Comparison of ENCODE assay signal across 8 mouse cellular contexts in the genomic region with DNA sequence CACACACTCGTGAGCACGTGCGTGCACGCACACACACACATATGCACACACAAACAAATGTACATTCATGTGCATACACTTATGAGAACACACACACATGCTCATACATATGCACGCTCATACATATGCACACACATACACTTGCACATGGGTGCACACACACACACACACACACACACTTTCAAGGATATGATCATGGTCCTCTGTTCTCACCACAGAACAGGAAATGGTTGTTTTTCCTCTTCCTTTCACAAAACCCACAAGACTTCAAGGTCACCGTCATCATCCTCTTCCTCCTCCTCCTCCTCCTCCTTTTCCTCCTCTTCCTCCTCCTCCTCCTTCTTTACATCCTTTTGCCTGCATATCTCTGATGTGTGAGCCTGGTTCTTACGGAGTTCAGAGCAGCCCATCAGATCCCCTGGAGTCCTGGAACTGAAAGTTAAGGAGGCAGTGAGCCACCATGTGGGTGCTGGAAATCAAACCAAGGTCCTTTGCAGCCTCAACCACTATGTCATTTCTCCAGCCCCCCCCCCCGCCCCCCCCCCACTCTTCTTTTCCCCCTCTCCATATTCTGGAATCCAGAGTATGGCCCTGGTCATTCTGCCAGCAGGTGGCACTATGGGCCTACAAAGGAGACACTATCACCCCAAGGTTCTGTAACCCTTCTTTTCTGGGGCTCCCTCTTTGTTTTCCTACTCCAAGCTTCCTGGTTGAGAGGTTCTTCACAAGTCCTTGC. TPM values are rescaled to one million over a fixed set of nuclear protein-coding genes. Genes with fewer than 3 reads are reported as not detected.
DNase-seq lines count a peak whose midpoint lies in the region; ATAC-seq and TF ChIP-seq lines count a peak whose summit lies in the region.

No protein-coding gene starts in this region.

- H3K9ac ChIP-seq in intestine, embryonic 14.5 days (ENCODE audit: low read length): no peak overlapping the region
- no peak overlapping the region for H3K9ac ChIP-seq in intestine, embryonic 16.5 days (ENCODE audit: low read depth, low read length)
- H3K9ac ChIP-seq in forebrain, embryonic 14.5 days (ENCODE audit: low read length): no peak overlapping the region
- H3K9ac ChIP-seq in hindbrain, postnatal 0 days (replicated peaks; ENCODE audit: low read length): no peak overlapping the region
- H3K9ac ChIP-seq in midbrain, embryonic 12.5 days (replicated peaks): no peak overlapping the region

- no peak overlapping the region for H3K27ac ChIP-seq in intestine, embryonic 14.5 days (ENCODE audit: low read depth)
- H3K27ac ChIP-seq in intestine, embryonic 16.5 days (ENCODE audit: low read length): no peak overlapping the region
- no peak overlapping the region for H3K27ac ChIP-seq in forebrain, embryonic 14.5 days (ENCODE audit: low read depth, low read length)
- H3K27ac ChIP-seq in hindbrain, postnatal 0 days: no peak overlapping the region
- no peak overlapping the region for H3K27ac ChIP-seq in midbrain, embryonic 12.5 days (replicated peaks)

- 82% methylated on average over 7 of the region's 8 CpGs for WGBS in intestine, embryonic 14.5 days
- 81% methylated on average over 7 of the region's 8 CpGs for WGBS in intestine, embryonic 16.5 days
- 84% methylated on average over 7 of the region's 8 CpGs for WGBS in forebrain, embryonic 14.5 days
- 84% methylated on average over 7 of the region's 8 CpGs for WGBS in hindbrain, postnatal 0 days
- 83% methylated on average over 7 of the region's 8 CpGs for WGBS in midbrain, embryonic 12.5 days

- no peak overlapping the region for H3K4me2 ChIP-seq in intestine, embryonic 14.5 days (ENCODE audit: low read length)
- no peak overlapping the region for H3K4me2 ChIP-seq in intestine, embryonic 16.5 days (ENCODE audit: low read depth, low read length)
- no peak overlapping the region for H3K4me2 ChIP-seq in forebrain, embryonic 14.5 days (ENCODE audit: low read length)
- H3K4me2 ChIP-seq in hindbrain, postnatal 0 days (ENCODE audit: low read depth, low read length): no peak overlapping the region
- no peak overlapping the region for H3K4me2 ChIP-seq in midbrain, embryonic 12.5 days (replicated peaks)

- H3K27me3 ChIP-seq in intestine, embryonic 14.5 days (replicated peaks; ENCODE audit: control insufficient read depth, insufficient read depth, low read length): no peaks in the 10 kb centered on the region
- no peaks in the 10 kb centered on the region for H3K27me3 ChIP-seq in intestine, embryonic 16.5 days (replicated peaks; ENCODE audit: control insufficient read depth, insufficient read depth, low read length)
- no peaks in the 10 kb centered on the region for H3K27me3 ChIP-seq in forebrain, embryonic 14.5 days (replicated peaks; ENCODE audit: control insufficient read depth, insufficient read depth, low read length)
- H3K27me3 ChIP-seq in hindbrain, postnatal 0 days (ENCODE audit: insufficient read depth, low read length): no peaks in the 10 kb centered on the region
- no peaks in the 10 kb centered on the region for H3K27me3 ChIP-seq in midbrain, embryonic 12.5 days

- no peak overlapping the region for H3K4me3 ChIP-seq in intestine, embryonic 14.5 days (ENCODE audit: low read depth, low read length)
- H3K4me3 ChIP-seq in intestine, embryonic 16.5 days (ENCODE audit: low read length): no peak overlapping the region
- H3K4me3 ChIP-seq in forebrain, embryonic 14.5 days (ENCODE audit: low read depth, low read length): no peak overlapping the region
- no peak overlapping the region for H3K4me3 ChIP-seq in hindbrain, postnatal 0 days (ENCODE audit: low read length)
- H3K4me3 ChIP-seq in midbrain, embryonic 12.5 days: no peak overlapping the region

- intact Hi-C loops in left cerebral cortex, postnatal 4 days (cut with DNase I): no loop called here

- peak; percentile 75 for TF ChIP-seq CTCF in hindbrain, postnatal 0 days (IDR thresholded peaks at IDR 0.05; ENCODE audit: low read depth)

- H3K9me3 ChIP-seq in intestine, embryonic 14.5 days (ENCODE audit: control insufficient read depth, low read length): no peaks in the 10 kb centered on the region
- H3K9me3 ChIP-seq in intestine, embryonic 16.5 days (ENCODE audit: control insufficient read depth, low read length): no peaks in the 10 kb centered on the region
- H3K9me3 ChIP-seq in forebrain, embryonic 14.5 days (replicated peaks; ENCODE audit: control insufficient read depth, low read length): no peaks in the 10 kb centered on the region
- no peaks in the 10 kb centered on the region for H3K9me3 ChIP-seq in hindbrain, postnatal 0 days (ENCODE audit: low read length)
- H3K9me3 ChIP-seq in midbrain, embryonic 12.5 days: no peaks in the 10 kb centered on the region

- peak; percentile 83 for DNase-seq in intestine, embryonic 14.5 days (ENCODE audit: low spot score)
- peak; percentile 21 for DNase-seq in c-Kit-negative CD71-positive TER-119-positive erythroid progenitor cells, embryonic 14.5 days (ENCODE audit: low read depth, low spot score)
- peak; percentile 83 for DNase-seq in forebrain, embryonic 14.5 days (ENCODE audit: low spot score)
- peak; percentile 88 for DNase-seq in hindbrain, postnatal 0 days (ENCODE audit: low spot score)
- DNase-seq in left cerebral cortex, postnatal 4 days: peak; percentile 85
- peak; percentile 30 to 68 for DNase-seq in spleen, postnatal 14 days (ENCODE audit: low spot score in 2 of 2)

- peak; percentile 40; the same call in 1 of the 2 replicates for ATAC-seq in intestine, embryonic 14.5 days (replicated peaks; ENCODE audit: low FRiP score, low TSS enrichment, low read depth)
- no peak for ATAC-seq in intestine, embryonic 16.5 days
- peak; percentile 85 for ATAC-seq in forebrain, embryonic 14.5 days
- ATAC-seq in hindbrain, postnatal 0 days: peak; percentile 76
- ATAC-seq in midbrain, embryonic 12.5 days (ENCODE audit: low FRiP score, low read depth): peak; percentile 65; the same call in 1 of the 2 replicates

- H3K36me3 ChIP-seq in intestine, embryonic 14.5 days (ENCODE audit: control insufficient read depth, insufficient read depth, low read length): no peaks in the 10 kb centered on the region
- H3K36me3 ChIP-seq in intestine, embryonic 16.5 days (ENCODE audit: control insufficient read depth, insufficient read depth, low read length): no peaks in the 10 kb centered on the region
- H3K36me3 ChIP-seq in forebrain, embryonic 14.5 days (ENCODE audit: control insufficient read depth, insufficient read depth, low read length): no peaks in the 10 kb centered on the region
- H3K36me3 ChIP-seq in hindbrain, postnatal 0 days (ENCODE audit: insufficient read depth, low read length): no peaks in the 10 kb centered on the region
- H3K36me3 ChIP-seq in midbrain, embryonic 12.5 days: no peaks in the 10 kb centered on the region

- H3K4me1 ChIP-seq in intestine, embryonic 14.5 days (replicated peaks; ENCODE audit: control insufficient read depth, insufficient read depth, low read length): no peaks in the 10 kb centered on the region
- H3K4me1 ChIP-seq in intestine, embryonic 16.5 days (ENCODE audit: control insufficient read depth, insufficient read depth, low read length): peaks cover 17% of the 10 kb centered on the region
- H3K4me1 ChIP-seq in forebrain, embryonic 14.5 days (ENCODE audit: control insufficient read depth, insufficient read depth, low read length): no peaks in the 10 kb centered on the region
- H3K4me1 ChIP-seq in hindbrain, postnatal 0 days (ENCODE audit: insufficient read depth, low read length): no peaks in the 10 kb centered on the region
- H3K4me1 ChIP-seq in midbrain, embryonic 12.5 days: no peaks in the 10 kb centered on the region

RNA-seq across cellular contexts. Expression of a gene that starts 1.4 kb away (rescaled TPM):
- polyA plus RNA-seq in intestine, embryonic 14.5 days (2014; fragmentation: Nextera tagmentation; extraction: Ambion mirVana): 26.5 and 33.5 TPM in 2 replicates
- 48.9 and 52.5 TPM in 2 replicates for polyA plus RNA-seq in intestine, embryonic 16.5 days (2015; fragmentation: Nextera tagmentation; extraction: Ambion mirVana)
- not detected in 2 replicates for polyA plus RNA-seq in forebrain, embryonic 14.5 days (2014; fragmentation: Nextera tagmentation; extraction: Ambion mirVana)
- 0.16 and 0.40 TPM in 2 replicates for total RNA-seq in hindbrain, postnatal 0 days (2014; rRNA removed)
- polyA plus RNA-seq in hindbrain, postnatal 0 days (2015; fragmentation: Nextera tagmentation; extraction: Ambion mirVana): 0.21 and 0.34 TPM in 2 replicates
- not detected for total RNA-seq in left cerebral cortex, postnatal 4 days (2021)
- 0.09 TPM in 1 of 2 replicates, not detected in the other for polyA plus RNA-seq in midbrain, embryonic 12.5 days (2016; fragmentation: Nextera tagmentation; extraction: Ambion mirVana)

RNA-seq across cellular contexts. Expression of a gene that starts 4.4 kb away (rescaled TPM):
- not detected in 2 replicates for polyA plus RNA-seq in intestine, embryonic 14.5 days (2014; fragmentation: Nextera tagmentation; extraction: Ambion mirVana)
- not detected in 2 replicates for polyA plus RNA-seq in intestine, embryonic 16.5 days (2015; fragmentation: Nextera tagmentation; extraction: Ambion mirVana)
- polyA plus RNA-seq in forebrain, embryonic 14.5 days (2014; fragmentation: Nextera tagmentation; extraction: Ambion mirVana): not detected in 2 replicates
- total RNA-seq in hindbrain, postnatal 0 days (2014; rRNA removed): not detected in 2 replicates
- polyA plus RNA-seq in hindbrain, postnatal 0 days (2015; fragmentation: Nextera tagmentation; extraction: Ambion mirVana): not detected in 2 replicates
- total RNA-seq in left cerebral cortex, postnatal 4 days (2021): not detected
- polyA plus RNA-seq in midbrain, embryonic 12.5 days (2016; fragmentation: Nextera tagmentation; extraction: Ambion mirVana): not detected in 2 replicates

RNA-seq across cellular contexts. Expression of a gene that starts 4.4 kb away (rescaled TPM):
- not detected in 2 replicates for polyA plus RNA-seq in intestine, embryonic 14.5 days (2014; fragmentation: Nextera tagmentation; extraction: Ambion mirVana)
- polyA plus RNA-seq in intestine, embryonic 16.5 days (2015; fragmentation: Nextera tagmentation; extraction: Ambion mirVana): not detected in 2 replicates
- polyA plus RNA-seq in forebrain, embryonic 14.5 days (2014; fragmentation: Nextera tagmentation; extraction: Ambion mirVana): not detected in 2 replicates
- not detected in 2 replicates for total RNA-seq in hindbrain, postnatal 0 days (2014; rRNA removed)
- not detected in 2 replicates for polyA plus RNA-seq in hindbrain, postnatal 0 days (2015; fragmentation: Nextera tagmentation; extraction: Ambion mirVana)
- total RNA-seq in left cerebral cortex, postnatal 4 days (2021): 1 to 10 TPM; 1.9 to 3.1 TPM
- polyA plus RNA-seq in midbrain, embryonic 12.5 days (2016; fragmentation: Nextera tagmentation; extraction: Ambion mirVana): 0.13 TPM in 1 of 2 replicates, not detected in the other

RNA-seq across cellular contexts. Expression of a gene that starts 17.6 kb away (rescaled TPM):
- polyA plus RNA-seq in intestine, embryonic 14.5 days (2014; fragmentation: Nextera tagmentation; extraction: Ambion mirVana): 1.9 and 2.5 TPM in 2 replicates
- 1.1 and 1.4 TPM in 2 replicates for polyA plus RNA-seq in intestine, embryonic 16.5 days (2015; fragmentation: Nextera tagmentation; extraction: Ambion mirVana)
- 1.5 and 1.9 TPM in 2 replicates for polyA plus RNA-seq in forebrain, embryonic 14.5 days (2014; fragmentation: Nextera tagmentation; extraction: Ambion mirVana)
- 6.2 and 7.9 TPM in 2 replicates for total RNA-seq in hindbrain, postnatal 0 days (2014; rRNA removed)
- 4.0 TPM in 2 replicates for polyA plus RNA-seq in hindbrain, postnatal 0 days (2015; fragmentation: Nextera tagmentation; extraction: Ambion mirVana)
- 10 to 100 TPM; 18.5 to 21.1 TPM for total RNA-seq in left cerebral cortex, postnatal 4 days (2021)
- 1.8 and 1.9 TPM in 2 replicates for polyA plus RNA-seq in midbrain, embryonic 12.5 days (2016; fragmentation: Nextera tagmentation; extraction: Ambion mirVana)

RNA-seq across cellular contexts. Expression of a gene that starts 45.1 kb away (rescaled TPM):
- 53.7 and 57.4 TPM in 2 replicates for polyA plus RNA-seq in intestine, embryonic 14.5 days (2014; fragmentation: Nextera tagmentation; extraction: Ambion mirVana)
- polyA plus RNA-seq in intestine, embryonic 16.5 days (2015; fragmentation: Nextera tagmentation; extraction: Ambion mirVana): 35.2 and 39.9 TPM in 2 replicates
- polyA plus RNA-seq in forebrain, embryonic 14.5 days (2014; fragmentation: Nextera tagmentation; extraction: Ambion mirVana): 54.8 and 56.0 TPM in 2 replicates
- 85.9 and 88.7 TPM in 2 replicates for total RNA-seq in hindbrain, postnatal 0 days (2014; rRNA removed)
- polyA plus RNA-seq in hindbrain, postnatal 0 days (2015; fragmentation: Nextera tagmentation; extraction: Ambion mirVana): 59.4 and 63.3 TPM in 2 replicates
- 10 to 100 TPM; 78.4 to 83.7 TPM for total RNA-seq in left cerebral cortex, postnatal 4 days (2021)
- polyA plus RNA-seq in midbrain, embryonic 12.5 days (2016; fragmentation: Nextera tagmentation; extraction: Ambion mirVana): 60.9 and 67.9 TPM in 2 replicates

Comparison
In these comparisons a context has a peak if more than half of its experiments do, and no peak if none do; other contexts are left out.
1. DNase-seq: peak in every context shown above with its lines; median percentile 88 in hindbrain, postnatal 0 days; 85 in left cerebral cortex, postnatal 4 days; 83 in intestine, embryonic 14.5 days; 83 in forebrain, embryonic 14.5 days; 49 in spleen, postnatal 14 days; 21 in c-Kit-negative CD71-positive TER-119-positive erythroid progenitor cells, embryonic 14.5 days.
2. RNA of a gene that starts 1.4 kb away (polyA plus RNA-seq): 48.9 to 52.5 TPM in intestine, embryonic 16.5 days and 26.5 to 33.5 TPM in intestine, embryonic 14.5 days; 0.21 to 0.34 TPM in hindbrain, postnatal 0 days, 0.09 TPM in midbrain, embryonic 12.5 days and not detected in forebrain, embryonic 14.5 days; every median in the first group is over 10 times any median in the second.